Mouse (Mus musculus) hindbrain, embryonic 16.5 days (tissue): ENCODE data around the gene Cobl. TPM values are rescaled to one million over a fixed set of nuclear protein-coding genes. Genes with fewer than 3 reads are reported as not detected.

Experiments
- ATAC-seq: fragments of 200-750 bp; cut with Nextera tagmentation; 2 replicates; pipeline ENCODE4 v1.8.0; 2017; ENCODE audit warnings: moderate TSS enrichment, moderate library complexity
- H3K27ac ChIP-seq: fragments of 300-500 bp; sonication (generic); 2 replicates; pipeline ENCODE4 v1.5.1; 2014; ENCODE audit warnings: low read depth, mild to moderate bottlenecking, control low read depth, low read length, moderate library complexity
- H3K27me3 ChIP-seq: fragments of 300-500 bp; sonication (generic); replicated peaks from 2 replicates; pipeline ENCODE4 v1.6.1; 2014; ENCODE audit warnings: low read length; ENCODE audit not compliant: control insufficient read depth, insufficient read depth
- H3K36me3 ChIP-seq: fragments of 300-500 bp; sonication (generic); 2 replicates; pipeline ENCODE4 v1.6.1; 2014; ENCODE audit warnings: mild to moderate bottlenecking, low read length, moderate library complexity, mixed read lengths; ENCODE audit not compliant: control insufficient read depth, insufficient read depth
- H3K4me1 ChIP-seq: fragments of 300-500 bp; sonication (generic); 2 replicates; pipeline ENCODE4 v1.6.1; 2014; ENCODE audit warnings: low read depth, low read length; ENCODE audit not compliant: control insufficient read depth, insufficient read depth
- H3K4me2 ChIP-seq: fragments of 300-500 bp; sonication (generic); 2 replicates; pipeline ENCODE4 v1.6.1; 2014; ENCODE audit warnings: mild to moderate bottlenecking, low read length, control low read depth, moderate library complexity
- H3K4me3 ChIP-seq: fragments of 300-500 bp; sonication (generic); 2 replicates; pipeline ENCODE4 v1.5.1; 2014; ENCODE audit warnings: mild to moderate bottlenecking, low read length, control low read depth, moderate library complexity
- H3K9ac ChIP-seq: fragments of 300-500 bp; sonication (generic); 2 replicates; pipeline ENCODE4 v1.6.1; 2014; ENCODE audit warnings: low read depth, mild to moderate bottlenecking, control low read depth, low read length, moderate library complexity
- H3K9me3 ChIP-seq: fragments of 300-500 bp; sonication (generic); 2 replicates; pipeline ENCODE4 v1.6.1; 2014; ENCODE audit warnings: mild to moderate bottlenecking, low read length, moderate library complexity; ENCODE audit not compliant: control insufficient read depth
- WGBS: fragments of 180-500 bp; shearing (Covaris S2); extraction: QIAGEN DNeasy Blood & Tissue Kit; methylation state at CpG from one replicate; pipeline ENCODE4 v1.1.7; 2014; 5-methylcytosine and 5-hydroxymethylcytosine counted together
- polyA plus RNA-seq: library from polyadenylated mRNA; unstranded; fragments of >200 nt; fragmentation: Nextera tagmentation; extraction: Ambion mirVana; gene quantifications from 2 replicates; pipeline ENCODE4 v1.2.1, GENCODE M21; 2015

Gene Cobl
- polyA plus RNA-seq, 1 experiment from 2014 or later, result 14.9 TPM

DNA sequence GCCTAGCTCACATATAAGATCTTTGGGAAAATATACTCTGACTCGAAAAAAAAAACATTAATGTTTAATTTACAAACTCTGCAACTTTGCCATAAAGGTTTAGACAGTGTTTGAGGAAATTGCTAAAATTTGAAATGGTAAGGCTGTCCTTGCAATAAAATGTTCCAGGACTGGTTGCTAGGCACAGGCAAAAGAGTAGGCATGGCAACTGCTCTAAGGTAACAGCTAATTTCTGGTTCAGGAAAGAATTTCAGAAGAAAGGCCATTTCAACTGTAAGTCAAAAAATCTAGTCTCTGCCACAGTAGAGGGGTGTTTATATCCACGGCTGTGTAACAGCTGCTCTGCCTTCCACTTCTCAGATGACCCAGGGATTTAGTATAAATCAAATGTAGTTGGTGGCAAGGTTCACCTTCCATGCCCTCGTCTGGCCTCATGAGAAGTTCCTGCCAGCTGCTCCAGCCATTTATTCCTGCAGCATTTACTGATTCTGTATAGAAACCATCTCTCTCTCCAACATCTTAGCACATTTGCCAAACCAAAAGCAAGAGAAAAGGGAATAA lies 113.7 kb downstream of the Cobl start:
- Histone ChIP-seq H3K4me3 (no peak overlapping the region), H3K27me3 (no peaks in the 10 kb centered on the region), H3K36me3 (no peaks in the 10 kb centered on the region), H3K4me1 (no peaks in the 10 kb centered on the region), H3K9ac (no peak overlapping the region), H3K9me3 (no peaks in the 10 kb centered on the region), H3K4me2 (no peak overlapping the region), H3K27ac (no peak overlapping the region)
- no peak for ATAC-seq
- WGBS, result 57% methylated on average over 3 of the region's 3 CpGs

- H3K4me3 ChIP-seq, result no peak overlapping the region
- no peak overlapping the region for H3K27ac ChIP-seq
- no peaks in the 10 kb centered on the region for H3K27me3 ChIP-seq
- no peaks in the 10 kb centered on the region for H3K9me3 ChIP-seq
- H3K9ac ChIP-seq, result no peak overlapping the region
- no peaks in the 10 kb centered on the region for H3K4me1 ChIP-seq
- no peak for ATAC-seq
- WGBS, result 80% methylated on average over 1 of the region's 1 CpGs
- no peak overlapping the region for H3K4me2 ChIP-seq
- H3K36me3 ChIP-seq, result no peaks in the 10 kb centered on the region
Observed at GRCm38 (mm10) chr11:12350086-12350485, 114.7 kb downstream of the Cobl start.

GRCm38 (mm10) chr11:12346486-12346885 lies 118.3 kb downstream of the Cobl start:
- Histone ChIP-seq H3K4me1 (no peaks in the 10 kb centered on the region), H3K27me3 (no peaks in the 10 kb centered on the region), H3K4me3 (no peak overlapping the region), H3K9ac (no peak overlapping the region), H3K9me3 (no peaks in the 10 kb centered on the region), H3K4me2 (no peak overlapping the region), H3K27ac (no peak overlapping the region), H3K36me3 (peaks cover 3% of the 10 kb centered on the region; the same call in 1 of the 2 replicates)
- no peak for ATAC-seq
- WGBS, result 79% methylated on average over 2 of the region's 2 CpGs

GRCm38 (mm10) chr11:12343686-12344085 lies 121.1 kb downstream of the Cobl start:
- WGBS, result 89% methylated on average over 4 of the region's 4 CpGs
- no peaks in the 10 kb centered on the region for H3K4me1 ChIP-seq
- H3K36me3 ChIP-seq, result peaks cover 3% of the 10 kb centered on the region; the same call in 1 of the 2 replicates
- ATAC-seq, result no peak
- no peak overlapping the region for H3K9ac ChIP-seq
- H3K9me3 ChIP-seq, result no peaks in the 10 kb centered on the region
- no peak overlapping the region for H3K4me3 ChIP-seq
- no peak overlapping the region for H3K27ac ChIP-seq
- no peak overlapping the region for H3K4me2 ChIP-seq
- no peaks in the 10 kb centered on the region for H3K27me3 ChIP-seq

DNA sequence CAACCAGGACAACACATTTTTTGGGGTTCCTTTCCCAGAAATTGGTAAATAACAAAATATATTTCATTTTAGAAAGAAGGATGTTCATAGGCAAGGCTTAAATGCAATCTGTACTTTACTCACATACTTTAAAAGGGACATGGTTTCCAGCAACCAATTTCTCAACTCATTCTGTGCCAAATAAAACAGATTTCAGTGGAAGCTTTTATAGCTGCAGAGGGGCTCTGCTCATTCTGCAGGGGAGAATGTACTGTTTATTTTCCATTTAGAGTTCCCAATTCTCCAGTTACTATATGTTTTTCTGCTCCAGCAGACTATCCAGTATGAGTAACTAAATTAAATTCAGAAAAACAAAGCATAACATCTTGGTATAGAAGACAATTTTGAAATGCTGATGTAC lies 124.1 kb downstream of the Cobl start:
- Histone ChIP-seq H3K4me3 (no peak overlapping the region), H3K9me3 (no peaks in the 10 kb centered on the region), H3K9ac (no peak overlapping the region), H3K4me2 (no peak overlapping the region), H3K4me1 (no peaks in the 10 kb centered on the region), H3K36me3 (peaks cover 3% of the 10 kb centered on the region; the same call in 1 of the 2 replicates), H3K27me3 (no peaks in the 10 kb centered on the region), H3K27ac (no peak overlapping the region)
- ATAC-seq, result no peak

DNA sequence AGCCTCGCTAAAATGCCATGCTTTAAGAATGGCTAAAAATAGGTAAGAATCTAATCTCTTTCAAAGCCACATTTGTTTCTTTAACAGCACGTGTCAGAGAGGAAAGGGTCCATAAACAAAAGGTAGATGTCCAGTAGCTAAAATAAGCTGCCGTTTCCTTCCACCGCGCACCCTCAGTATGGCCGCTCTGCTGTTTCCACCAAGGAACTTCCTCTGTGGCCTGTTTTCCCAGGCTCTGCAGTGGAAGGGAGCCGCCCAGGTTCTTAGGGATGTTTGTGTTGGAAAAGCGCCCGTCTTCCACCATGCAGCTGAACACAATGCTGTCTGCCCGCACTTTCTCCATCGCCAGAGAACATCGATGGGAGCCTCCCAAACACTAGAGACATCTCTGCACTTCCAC lies 128.6 kb downstream of the Cobl start:
- no peak overlapping the region for H3K4me3 ChIP-seq
- 78% methylated on average over 12 of the region's 12 CpGs for WGBS
- no peaks in the 10 kb centered on the region for H3K9me3 ChIP-seq
- H3K27ac ChIP-seq, result no peak overlapping the region
- H3K4me1 ChIP-seq, result no peaks in the 10 kb centered on the region; the same call in 1 of the 2 replicates
- ATAC-seq, result peak; percentile 24; the same call in 1 of the 2 replicates
- no peaks in the 10 kb centered on the region for H3K36me3 ChIP-seq
- no peak overlapping the region for H3K4me2 ChIP-seq
- H3K27me3 ChIP-seq, result no peaks in the 10 kb centered on the region
- H3K9ac ChIP-seq, result no peak overlapping the region

- H3K27me3 ChIP-seq, result no peaks in the 10 kb centered on the region
- peak; percentile 70 for ATAC-seq
- no peaks in the 10 kb centered on the region for H3K36me3 ChIP-seq
- no peak overlapping the region for H3K4me3 ChIP-seq
- H3K9me3 ChIP-seq, result no peaks in the 10 kb centered on the region
- no peaks in the 10 kb centered on the region; the same call in 1 of the 2 replicates for H3K4me1 ChIP-seq
- no peak overlapping the region for H3K4me2 ChIP-seq
- 52% methylated on average over 2 of the region's 2 CpGs for WGBS
- no peak overlapping the region for H3K27ac ChIP-seq
- no peak overlapping the region for H3K9ac ChIP-seq
Observed at GRCm38 (mm10) chr11:12331997-12332396, 132.8 kb downstream of the Cobl start.

DNA sequence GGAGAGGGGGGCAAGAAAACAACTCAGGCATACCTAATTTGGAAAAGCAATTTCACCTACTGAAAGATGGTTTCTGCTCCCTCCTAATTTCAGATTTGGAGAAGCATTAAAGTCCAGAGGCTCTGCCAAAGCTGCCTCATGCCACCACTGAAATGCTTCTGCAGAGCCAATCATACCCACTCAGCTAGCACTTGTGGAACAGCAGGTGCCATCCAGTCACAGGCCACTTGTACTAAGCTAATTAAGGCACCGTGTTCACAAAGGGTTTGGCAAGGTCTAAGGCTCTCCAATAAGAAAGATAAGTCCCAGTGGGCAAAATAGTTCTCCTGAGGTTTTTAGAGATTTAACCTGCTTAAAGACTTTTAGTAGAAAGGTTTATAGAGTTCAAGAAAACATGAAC lies 143.3 kb downstream of the Cobl start:
- no peak for ATAC-seq
- Histone ChIP-seq H3K4me1 (no peaks in the 10 kb centered on the region), H3K27ac (no peak overlapping the region), H3K9ac (no peak overlapping the region), H3K36me3 (no peaks in the 10 kb centered on the region), H3K4me3 (no peak overlapping the region), H3K9me3 (no peaks in the 10 kb centered on the region), H3K27me3 (no peaks in the 10 kb centered on the region; the same call in 1 of the 2 replicates), H3K4me2 (no peak overlapping the region)
- 61% methylated on average over 1 of the region's 1 CpGs for WGBS

DNA sequence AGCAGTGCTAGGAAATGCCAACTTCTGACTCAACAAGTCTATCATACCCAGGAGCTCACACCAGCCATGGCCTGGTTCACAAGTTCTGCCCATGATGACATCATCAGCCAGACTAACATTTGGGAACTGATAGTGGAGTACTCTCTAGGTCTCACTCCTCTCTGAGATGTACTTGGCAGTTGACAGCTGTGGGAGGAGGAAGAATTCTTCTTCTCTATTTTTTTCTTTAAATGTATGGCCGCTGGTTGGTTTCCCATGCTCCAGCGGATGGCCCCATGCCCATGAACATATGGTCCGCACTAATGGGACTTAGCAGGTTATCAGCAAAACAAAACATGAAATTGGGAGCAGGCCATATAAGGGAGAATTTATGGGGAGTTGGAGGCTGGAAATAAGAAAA lies 145.4 kb downstream of the Cobl start:
- Histone ChIP-seq H3K9me3 (no peaks in the 10 kb centered on the region), H3K9ac (no peak overlapping the region), H3K4me2 (no peak overlapping the region), H3K36me3 (no peaks in the 10 kb centered on the region), H3K27me3 (no peaks in the 10 kb centered on the region; the same call in 1 of the 2 replicates), H3K27ac (no peak overlapping the region), H3K4me3 (no peak overlapping the region), H3K4me1 (no peaks in the 10 kb centered on the region)
- no peak for ATAC-seq
- 68% methylated on average over 3 of the region's 3 CpGs for WGBS

DNA sequence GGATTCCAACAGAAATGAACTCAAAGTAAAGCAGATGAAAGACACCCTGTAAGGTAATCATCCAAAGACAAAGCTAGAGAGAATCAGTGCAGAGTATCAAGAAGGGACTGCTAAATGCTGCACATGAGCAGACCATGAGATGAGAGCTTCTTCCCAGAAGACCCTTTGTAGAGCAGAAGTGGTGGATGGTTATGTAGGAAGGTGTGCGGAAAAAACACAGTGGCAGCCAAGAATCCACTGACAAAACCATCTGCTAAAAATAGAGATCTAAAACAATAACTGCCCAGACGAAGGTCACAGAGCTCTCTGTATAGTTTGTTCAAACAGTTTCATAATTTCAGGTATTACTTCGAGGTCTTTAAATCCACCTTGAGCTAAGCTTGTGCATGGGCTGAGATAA lies 149.1 kb downstream of the Cobl start:
- 75% methylated on average over 3 of the region's 3 CpGs for WGBS
- H3K4me1 ChIP-seq, result no peaks in the 10 kb centered on the region
- no peaks in the 10 kb centered on the region for H3K9me3 ChIP-seq
- H3K36me3 ChIP-seq, result no peaks in the 10 kb centered on the region
- no peak overlapping the region for H3K27ac ChIP-seq
- H3K27me3 ChIP-seq, result no peaks in the 10 kb centered on the region
- no peak overlapping the region for H3K9ac ChIP-seq
- ATAC-seq, result no peak
- H3K4me3 ChIP-seq, result no peak overlapping the region
- H3K4me2 ChIP-seq, result no peak overlapping the region
